ENCODE assay signal across 22 mouse cellular contexts in genomic region chr16:43082801-43083200, GRCm38 (mm10).
DNase-seq lines count a peak whose midpoint lies in the region; TF ChIP-seq lines count a peak whose summit lies in the region.
"Had no signal": no experiment of that assay in that cellular context is flagged by ENCODE, and none has a peak within 500 bp of the region (broad histone marks: within the 10 kb centered on the region; RNA-seq: fewer than 3 reads in every experiment).

No protein-coding gene starts in this region.

- DNase-seq in heart, adult 11 months, result peak; percentile 91
- DNase-seq in heart, adult 8-10 months (ENCODE audit: low spot score), result no peak
- DNase-seq in MEL (ENCODE audit: low read depth, low spot score) (peak; percentile 4), R1 (ENCODE audit: low read depth, low spot score) (peak; percentile 8)
- no peak for DNase-seq in ovary, postnatal 14 days (ENCODE audit: low spot score)
- DNase-seq in urinary bladder, adult 18-20 months (ENCODE audit: low spot score in 2 of 2), result no peak
- DNase-seq: adrenal gland, adult 2 months; adrenal gland, postnatal 10 days; adrenal gland, postnatal 25 days; cerebellum, adult 11 months; cerebellum, adult 18-20 months; cerebellum, adult 8-10 months; cerebellum, adult 9-11 months; cerebellum, postnatal 14 days; cerebellum, postnatal 36 days; embryo, embryonic 11 days had no signal

- H3K4me3 ChIP-seq in MEL (ENCODE audit: control insufficient read depth in 1 of 2, insufficient read depth in 1 of 2, low read depth in 2 of 2, low read length in 2 of 2), result no peak overlapping the region
- H3K4me3 ChIP-seq: embryonic facial prominence, embryonic 13.5 days; embryonic facial prominence, embryonic 15.5 days; erythroblast, embryonic 14.5 days; forebrain, embryonic 10.5 days; forebrain, embryonic 12.5 days had no signal

- no peaks in the 10 kb centered on the region for H3K36me3 ChIP-seq in MEL (ENCODE audit: control insufficient read depth in 1 of 2, insufficient read depth in 2 of 2, low read length in 2 of 2)
- H3K36me3 ChIP-seq: embryonic facial prominence, embryonic 13.5 days; embryonic facial prominence, embryonic 15.5 days; forebrain, embryonic 10.5 days; forebrain, embryonic 12.5 days had no signal

- H3K79me2 ChIP-seq in MEL (ENCODE audit: control insufficient read depth, insufficient read depth, low read length, poor library complexity), result no peaks in the 10 kb centered on the region

- H3K9me3 ChIP-seq in MEL (replicated peaks; ENCODE audit: insufficient read depth, low read length), result no peaks in the 10 kb centered on the region
- H3K9me3 ChIP-seq: embryonic facial prominence, embryonic 13.5 days; embryonic facial prominence, embryonic 15.5 days; forebrain, embryonic 10.5 days; forebrain, embryonic 12.5 days had no signal

- TF ChIP-seq POLR2A in MEL (IDR thresholded peaks at IDR 0.05; ENCODE audit: control insufficient read depth in 1 of 2, insufficient read depth in 1 of 2, low read depth in 1 of 2, low read length in 2 of 2, poor library complexity in 1 of 2), result no peak

- TF ChIP-seq CTCF in MEL (IDR thresholded peaks at IDR 0.05 in 2 of 3, conservative IDR thresholded peaks at IDR 0.05 in 1 of 3; ENCODE audit: control insufficient read depth in 1 of 3, insufficient read depth in 1 of 3, low read depth in 2 of 3, low read length in 3 of 3, poor library complexity in 1 of 3, severe bottlenecking in 1 of 3), result no peak

- H3K4me1 ChIP-seq in MEL (ENCODE audit: control insufficient read depth in 1 of 2, insufficient read depth in 2 of 2, low read length in 2 of 2), result no peaks in the 10 kb centered on the region
- H3K4me1 ChIP-seq: embryonic facial prominence, embryonic 13.5 days; embryonic facial prominence, embryonic 15.5 days; forebrain, embryonic 10.5 days; forebrain, embryonic 12.5 days had no signal

- TF ChIP-seq RAD21 in MEL (IDR thresholded peaks at IDR 0.05; ENCODE audit: low read depth, low read length), result no peak

- H3K27me3 ChIP-seq in MEL (ENCODE audit: control insufficient read depth in 1 of 2, insufficient read depth in 2 of 2, low read length in 2 of 2), result no peaks in the 10 kb centered on the region
- H3K27me3 ChIP-seq: embryonic facial prominence, embryonic 13.5 days; embryonic facial prominence, embryonic 15.5 days; forebrain, embryonic 12.5 days; Patski had no signal

- no peak overlapping the region for H3K9ac ChIP-seq in MEL (ENCODE audit: control insufficient read depth, low read depth, low read length, poor library complexity, severe bottlenecking)
- H3K9ac ChIP-seq: embryonic facial prominence, embryonic 13.5 days; embryonic facial prominence, embryonic 15.5 days; forebrain, embryonic 12.5 days had no signal

- H3K27ac ChIP-seq in MEL (ENCODE audit: control insufficient read depth, low read depth, low read length), result no peak overlapping the region
- H3K27ac ChIP-seq: embryonic facial prominence, embryonic 13.5 days; embryonic facial prominence, embryonic 15.5 days; forebrain, embryonic 10.5 days; forebrain, embryonic 12.5 days had no signal

- TF ChIP-seq EP300 in MEL (IDR thresholded peaks at IDR 0.05; ENCODE audit: low read depth in 1 of 2, low read length in 2 of 2), result no peak

TF ChIP-seq in MEL, 35 proteins besides CTCF, POLR2A, EP300 and RAD21:
- TF ChIP-seq NRF1 (IDR thresholded peaks at IDR 0.05; ENCODE audit: insufficient read depth, low read depth, low read length, poor library complexity, severe bottlenecking), result no peak

Comparison
In these comparisons a context has a peak if more than half of its experiments do, and no peak if none do; other contexts are left out.
1. DNase-seq: peak in heart, adult 11 months (single experiment), MEL (single experiment) and R1 (single experiment); none in heart, adult 8-10 months (single experiment), ovary, postnatal 14 days (single experiment) and urinary bladder, adult 18-20 months (0 of 2).